Mouse (Mus musculus) MEL (cell line): ENCODE measurements at regions not wholly inside any gene's neighbourhood (a gene's known extent, or its start where the extent isn't known, plus 50 kb on each side); places are given as distances from the start of the nearest gene placed in this dataset.

Experiments
- DNase-seq: peaks from one replicate; pipeline ENCODE4 v3.0.0; 2011; ENCODE audit warnings: low read depth, low spot score
- H3K27ac ChIP-seq: 2 replicates; pipeline ENCODE4 v1.5.1; 2012; ENCODE audit warnings: low read depth, mild to moderate bottlenecking, control low read depth, low read length, moderate library complexity; ENCODE audit not compliant: control insufficient read depth
- H3K27me3 ChIP-seq, 2 experiments: fragments of 150-350 bp in 1 of 2; sonication (generic) in 1 of 2; 2 replicates each; pipeline ENCODE4 v1.6.1; 2012; ENCODE audit warnings: low read length in 2 of 2, mild to moderate bottlenecking in 2 of 2, improper control_type of control experiment in 1 of 2, moderate library complexity in 1 of 2; ENCODE audit not compliant: insufficient read depth in 2 of 2, control insufficient read depth in 1 of 2
- H3K36me3 ChIP-seq, 2 experiments: 2 replicates each; pipeline ENCODE4 v1.6.1; 2012 to 2014; ENCODE audit warnings: low read length in 2 of 2, improper control_type of control experiment in 1 of 2, inconsistent platforms in 1 of 2, mild to moderate bottlenecking in 1 of 2; ENCODE audit not compliant: insufficient read depth in 2 of 2, control insufficient read depth in 1 of 2
- H3K4me1 ChIP-seq, 2 experiments: fragments of 150-350 bp in 1 of 2; sonication (generic) in 1 of 2; 2 replicates each; pipeline ENCODE4 v1.6.1; 2012; ENCODE audit warnings: low read length in 2 of 2, improper control_type of control experiment in 1 of 2, mild to moderate bottlenecking in 1 of 2; ENCODE audit not compliant: insufficient read depth in 2 of 2, control insufficient read depth in 1 of 2
- H3K4me3 ChIP-seq, 2 experiments: fragments of 150-350 bp in 1 of 2; sonication (generic) in 1 of 2; 2 replicates each; pipeline ENCODE4 v1.5.1; 2012; ENCODE audit warnings: low read depth in 2 of 2, low read length in 2 of 2, mild to moderate bottlenecking in 2 of 2, moderate library complexity in 2 of 2, control low read depth in 1 of 2, improper control_type of control experiment in 1 of 2; ENCODE audit not compliant: control insufficient read depth in 1 of 2, insufficient read depth in 1 of 2
- H3K79me2 ChIP-seq: 2 replicates; pipeline ENCODE4 v1.6.1; 2012; ENCODE audit warnings: mild to moderate bottlenecking, low read length, moderate library complexity; ENCODE audit not compliant: control insufficient read depth, poor library complexity, insufficient read depth
- H3K9ac ChIP-seq: 2 replicates; pipeline ENCODE4 v1.6.1; 2012; ENCODE audit warnings: low read depth, mild to moderate bottlenecking, control low read depth, low read length, moderate library complexity; ENCODE audit not compliant: control insufficient read depth, poor library complexity, severe bottlenecking
- H3K9me3 ChIP-seq: fragments of 150-350 bp; sonication (generic); replicated peaks from 2 replicates; pipeline ENCODE4 v1.6.1; 2012; ENCODE audit warnings: mild to moderate bottlenecking, low read length, improper control_type of control experiment, moderate library complexity; ENCODE audit not compliant: insufficient read depth
- BHLHE40 ChIP-seq: IDR thresholded peaks from 2 replicates; pipeline ENCODE4 v1.6.1; 2012; ENCODE audit warnings: low read depth, mild to moderate bottlenecking, inconsistent platforms, low read length, improper control_type of control experiment, borderline replicate concordance
- CHD2 ChIP-seq: IDR thresholded peaks from 2 replicates; pipeline ENCODE4 v1.6.1; 2011; ENCODE audit warnings: low read length, improper control_type of control experiment
- CTCF ChIP-seq, 3 experiments: IDR thresholded peaks in 2 of 3; conservative IDR thresholded peaks in 1 of 3; 2 replicates each; pipeline ENCODE4 v1.5.1; 2011 to 2012; ENCODE audit warnings: low read length in 3 of 3, low read depth in 2 of 3, mild to moderate bottlenecking in 2 of 3, improper control_type of control experiment in 1 of 3, inconsistent platforms in 1 of 3, mixed read lengths in 1 of 3, moderate library complexity in 1 of 3; ENCODE audit not compliant: control insufficient read depth in 1 of 3, insufficient read depth in 1 of 3, poor library complexity in 1 of 3, severe bottlenecking in 1 of 3
- E2F4 ChIP-seq: IDR thresholded peaks from 2 replicates; pipeline ENCODE4 v1.6.1; 2011; ENCODE audit warnings: low read depth, low read length, improper control_type of control experiment, borderline replicate concordance
- ELF1 ChIP-seq: IDR thresholded peaks from 2 replicates; pipeline ENCODE4 v1.6.1; 2014; ENCODE audit warnings: low read depth, mild to moderate bottlenecking, inconsistent platforms, low read length, improper control_type of control experiment, moderate library complexity
- EP300 ChIP-seq, 2 experiments: IDR thresholded peaks; 2 replicates each; pipeline ENCODE4 v1.6.1; 2011; ENCODE audit warnings: improper control_type of control experiment in 2 of 2, low read length in 2 of 2, low read depth in 1 of 2, mild to moderate bottlenecking in 1 of 2
- KAT2A ChIP-seq: conservative IDR thresholded peaks from 2 replicates; pipeline ENCODE4 v1.6.1; 2012; ENCODE audit warnings: low read depth, low read length, improper control_type of control experiment, inconsistent platforms
- MAX ChIP-seq: IDR thresholded peaks from 2 replicates; pipeline ENCODE4 v1.6.1; 2011; ENCODE audit warnings: low read length, improper control_type of control experiment
- MAZ ChIP-seq: IDR thresholded peaks from 2 replicates; pipeline ENCODE4 v1.6.1; 2012; ENCODE audit warnings: low read depth, mild to moderate bottlenecking, inconsistent platforms, low read length, improper control_type of control experiment
- MEF2A ChIP-seq: IDR thresholded peaks from 2 replicates; pipeline ENCODE4 v1.6.1; 2014; ENCODE audit warnings: low read depth, mild to moderate bottlenecking, inconsistent platforms, low read length, improper control_type of control experiment; ENCODE audit not compliant: poor library complexity, insufficient replicate concordance, severe bottlenecking; ENCODE audit errors: extremely low read depth
- MXI1 ChIP-seq: IDR thresholded peaks from 2 replicates; pipeline ENCODE4 v1.6.1; 2011; ENCODE audit warnings: mild to moderate bottlenecking, low read depth, low read length, improper control_type of control experiment
- MYB ChIP-seq: IDR thresholded peaks from 2 replicates; pipeline ENCODE4 v1.6.1; 2011; ENCODE audit warnings: mild to moderate bottlenecking, low read depth, low read length, improper control_type of control experiment
- MYC ChIP-seq: IDR thresholded peaks from 2 replicates; pipeline ENCODE4 v1.6.1; 2011; ENCODE audit warnings: low read depth, mild to moderate bottlenecking, low read length, improper control_type of control experiment, moderate library complexity
- NRF1 ChIP-seq: IDR thresholded peaks from 2 replicates; pipeline ENCODE4 v1.6.1; 2014; ENCODE audit warnings: low read depth, mild to moderate bottlenecking, inconsistent platforms, low read length, improper control_type of control experiment, moderate library complexity; ENCODE audit not compliant: poor library complexity, insufficient read depth, severe bottlenecking
- POLR2A ChIP-seq, 2 experiments: IDR thresholded peaks; 2 replicates each; pipeline ENCODE4 v1.6.1; 2011 to 2012; ENCODE audit warnings: low read length in 2 of 2, mild to moderate bottlenecking in 2 of 2, control low read depth in 1 of 2, improper control_type of control experiment in 1 of 2, low read depth in 1 of 2, moderate library complexity in 1 of 2; ENCODE audit not compliant: control insufficient read depth in 1 of 2, insufficient read depth in 1 of 2, poor library complexity in 1 of 2
- POLR2AphosphoS2 ChIP-seq: IDR thresholded peaks from 2 replicates; pipeline ENCODE4 v1.6.1; 2011; ENCODE audit warnings: low read length, improper control_type of control experiment
- POLR2AphosphoS5 ChIP-seq: IDR thresholded peaks from 2 replicates; pipeline ENCODE4 v1.6.1; 2012; ENCODE audit warnings: low read depth, borderline replicate concordance, mild to moderate bottlenecking, inconsistent platforms, low read length, moderate library complexity, mixed read lengths
- SMC3 ChIP-seq: IDR thresholded peaks from 2 replicates; pipeline ENCODE4 v1.6.1; 2011; ENCODE audit warnings: low read depth, low read length, improper control_type of control experiment
- TBP ChIP-seq: IDR thresholded peaks from 2 replicates; pipeline ENCODE4 v1.8.0; 2011; ENCODE audit warnings: low read depth, low read length, improper control_type of control experiment
- UBTF ChIP-seq: IDR thresholded peaks from 2 replicates; pipeline ENCODE4 v1.6.1; 2012; ENCODE audit warnings: low read depth, mild to moderate bottlenecking, inconsistent platforms, low read length, improper control_type of control experiment, moderate library complexity, borderline replicate concordance; ENCODE audit not compliant: insufficient read depth

DNA sequence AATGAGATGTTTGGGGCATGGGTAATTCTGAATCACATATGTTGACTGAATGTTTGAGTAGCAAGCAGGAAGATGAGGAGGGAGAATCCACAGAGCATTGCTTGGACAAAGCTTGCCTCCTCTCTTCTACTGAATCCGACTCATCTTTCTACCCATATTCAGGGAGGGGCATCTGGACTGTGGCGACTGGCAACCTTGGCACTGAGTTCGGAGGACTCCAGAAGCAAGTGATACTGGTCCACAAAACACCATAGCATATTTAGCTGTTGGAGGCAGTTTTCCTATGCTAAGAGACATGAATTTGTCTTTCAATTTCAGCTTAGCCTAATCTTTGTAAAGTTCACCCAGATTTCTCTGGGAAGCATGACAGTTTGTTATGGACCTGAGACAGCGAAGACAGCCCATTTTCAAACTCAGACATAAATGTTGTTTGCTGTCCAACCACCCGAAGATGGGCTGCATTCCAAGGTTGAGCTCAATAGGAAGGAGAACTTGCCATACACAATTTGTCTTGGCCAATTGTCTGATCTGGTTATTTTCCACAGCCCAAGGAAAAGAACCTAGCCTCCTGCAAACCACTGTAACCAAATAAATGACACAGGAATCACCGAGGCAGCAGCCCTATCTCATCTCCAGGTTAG lies 224.0 kb upstream of the Pld5 start:
- DNase-seq = no peak
- Histone ChIP-seq H3K9ac (no peak overlapping the region), H3K4me3 (no peak overlapping the region), H3K27ac (no peak overlapping the region), H3K36me3 (no peaks in the 10 kb centered on the region), H3K9me3 (no peaks in the 10 kb centered on the region), H3K4me1 (no peaks in the 10 kb centered on the region), H3K79me2 (no peaks in the 10 kb centered on the region), H3K27me3 (no peaks in the 10 kb centered on the region; a peak in 2 of 4 replicates)
- TF ChIP-seq POLR2A (IDR thresholded peaks at IDR 0.05; ENCODE audit: control insufficient read depth in 1 of 2, insufficient read depth in 1 of 2, low read depth in 1 of 2, low read length in 2 of 2, poor library complexity in 1 of 2) (no peak), ELF1 (no peak), MAX (no peak), MYB (no peak), EP300 (IDR thresholded peaks at IDR 0.05; ENCODE audit: low read depth in 1 of 2, low read length in 2 of 2) (no peak), MXI1 (no peak), TBP (no peak), SMC3 (no peak), UBTF (no peak), POLR2AphosphoS2 (no peak), POLR2AphosphoS5 (no peak), BHLHE40 (no peak)

DNA sequence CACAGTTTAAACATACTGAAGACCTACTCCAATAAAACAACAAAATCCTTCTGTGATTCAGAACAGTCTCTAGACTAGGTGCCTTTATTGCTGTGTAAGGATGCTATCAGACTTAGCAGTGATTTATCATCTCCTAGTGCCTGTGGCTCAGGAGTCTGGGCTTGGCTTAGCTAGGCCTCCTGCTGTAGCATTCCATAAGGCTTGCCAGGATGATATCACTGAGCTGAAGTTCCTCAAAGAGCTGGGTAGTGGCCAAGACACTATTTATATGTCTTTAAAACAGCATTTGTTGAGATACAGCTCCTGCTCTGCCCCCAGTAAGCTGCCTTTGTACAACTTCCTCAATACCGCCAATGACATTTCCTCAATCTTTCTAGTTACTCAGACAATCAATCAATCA lies 193.4 kb upstream of the Pld5 start:
- no peak for TF ChIP-seq E2F4
- no peak for TF ChIP-seq KAT2A
- TF ChIP-seq CTCF (IDR thresholded peaks at IDR 0.05 in 2 of 3, conservative IDR thresholded peaks at IDR 0.05 in 1 of 3; ENCODE audit: control insufficient read depth in 1 of 3, insufficient read depth in 1 of 3, low read depth in 2 of 3, low read length in 3 of 3, poor library complexity in 1 of 3, severe bottlenecking in 1 of 3) = no peak
- no peak for TF ChIP-seq MYC
- no peak for TF ChIP-seq EP300 (IDR thresholded peaks at IDR 0.05; ENCODE audit: low read depth in 1 of 2, low read length in 2 of 2)
- no peak for TF ChIP-seq NRF1
- no peak for TF ChIP-seq CHD2
- TF ChIP-seq MXI1 = no peak
- no peak for TF ChIP-seq POLR2AphosphoS2
- no peak for TF ChIP-seq UBTF
- no peak for TF ChIP-seq MAZ
- TF ChIP-seq MEF2A = no peak

More for the DNA sequence above, 193.4 kb upstream of the Pld5 start:
- H3K79me2 ChIP-seq = no peaks in the 10 kb centered on the region
- no peaks in the 10 kb centered on the region for H3K9me3 ChIP-seq
- H3K9ac ChIP-seq = no peak overlapping the region
- DNase-seq = no peak
- H3K27me3 ChIP-seq = no peaks in the 10 kb centered on the region
- H3K36me3 ChIP-seq = no peaks in the 10 kb centered on the region
- H3K4me3 ChIP-seq = no peak overlapping the region
- no peak overlapping the region for H3K27ac ChIP-seq
- no peaks in the 10 kb centered on the region for H3K4me1 ChIP-seq
